Mouse (Mus musculus): ENCODE results near the gene Spsb3. TPM values are rescaled to one million over a fixed set of nuclear protein-coding genes. Genes with fewer than 3 reads are reported as not detected.

Spsb3 gene
- 10 to 100 TPM; 25.4 to 31.0 TPM for total RNA-seq (2021)
- long read RNA-seq, experiment 1, transcript Spsb3-209 (7 exons, 1,953 nt) = major isoform, 42 of 75 reads
- long read RNA-seq, experiment 1, partial matches to known transcripts = 13 of 75 reads
- long read RNA-seq, experiment 1, other reads (novel, unspliced or antisense) = 15 of 75 reads
- long read RNA-seq, experiment 2, transcript Spsb3-203 (7 exons, 1,641 nt) = minor isoform, 7 of 82 reads
- long read RNA-seq, experiment 2, transcript Spsb3-209 (7 exons, 1,953 nt) = major isoform, 47 of 82 reads
- long read RNA-seq, experiment 2, partial matches to known transcripts = 6 of 82 reads
- long read RNA-seq, experiment 2, other reads (novel, unspliced or antisense) = 21 of 82 reads

- peak; percentile 92 to 98 for DNase-seq
- intact Hi-C loops (cut with DNase I) = no loop called here
Observed at GRCm38 (mm10) chr17:24886134-24886931, at the start of gene Spsb3, which contains the start of gene Nubp2. Gene Spsb3, plus strand, starts transcription at chr17:24886643. Gene Nubp2, minus strand, starts transcription at chr17:24886349.

GRCm38 (mm10) chr17:24839842-24840241 lies 46.6 kb upstream of the Spsb3 start, which contains the start of gene Hagh:
Gene Hagh, plus strand, starts transcription at chr17:24840143.
- intact Hi-C loops (cut with DNase I) = no loop called here
- no peak for DNase-seq

GRCm38 (mm10) chr17:24840341-24840740 lies 46.1 kb upstream of the Spsb3 start:
- DNase-seq = no peak
- intact Hi-C loops (cut with DNase I) = no loop called here

GRCm38 (mm10) chr17:24841133-24841532 lies 45.3 kb upstream of the Spsb3 start:
- DNase-seq = no peak
- intact Hi-C loops (cut with DNase I) = no loop called here

- DNase-seq = no peak
- intact Hi-C loops (cut with DNase I) = no loop called here
Observed at GRCm38 (mm10) chr17:24842631-24843030, 43.8 kb upstream of the Spsb3 start.

- intact Hi-C loops (cut with DNase I) = no loop called here
Observed at GRCm38 (mm10) chr17:24844525-24844924, 41.9 kb upstream of the Spsb3 start.

GRCm38 (mm10) chr17:24847386-24847785 lies 39.1 kb upstream of the Spsb3 start:
- no peak for DNase-seq
- intact Hi-C loops (cut with DNase I) = loop anchor here (5.0 kb wide), 1 partner anchor 170 kb away; the partner anchor contains the start of genes Cramp1l and Ift140

More at GRCm38 (mm10) chr17:24844525-24844924, 41.9 kb upstream of the Spsb3 start:
- no peak for DNase-seq

GRCm38 (mm10) chr17:24848600-24849031 lies 37.8 kb upstream of the Spsb3 start:
- intact Hi-C loops (cut with DNase I) = loop anchor here (5.0 kb wide), 1 partner anchor 169 kb away; the partner anchor contains the start of genes Cramp1l and Ift140
- DNase-seq = no peak

- intact Hi-C loops (cut with DNase I) = loop anchor here (2.0 to 5.0 kb wide), 2 partner anchors 27 to 168 kb away; partner anchors contain the start of genes Cramp1l and Ift140
- DNase-seq = peak in 1 of 2 experiments; percentile 35
Observed at GRCm38 (mm10) chr17:24849733-24850064, 36.7 kb upstream of the Spsb3 start.

GRCm38 (mm10) chr17:24850065-24850772 lies 36.2 kb upstream of the Spsb3 start, which contains the start of gene Fahd1:
Gene Fahd1, minus strand, starts transcription at chr17:24850364.
- intact Hi-C loops (cut with DNase I) = loop anchor here (2.0 kb wide), 1 partner anchor 27 kb away; no protein-coding TSS in a partner anchor
- DNase-seq = peak; percentile 93 to 95

GRCm38 (mm10) chr17:24850773-24851127 lies 35.7 kb upstream of the Spsb3 start:
- intact Hi-C loops (cut with DNase I) = loop anchor here (2.0 kb wide), 1 partner anchor 26 kb away; no protein-coding TSS in a partner anchor
- no peak for DNase-seq

- DNase-seq = no peak
- intact Hi-C loops (cut with DNase I) = loop anchor here (2.0 kb wide), 1 partner anchor 25 kb away; no protein-coding TSS in a partner anchor
Observed at GRCm38 (mm10) chr17:24851381-24852125, 34.9 kb upstream of the Spsb3 start.

- intact Hi-C loops (cut with DNase I) = no loop called here
- DNase-seq = no peak
Observed at GRCm38 (mm10) chr17:24855838-24856464, 30.5 kb upstream of the Spsb3 start.

- no peak for DNase-seq
- intact Hi-C loops (cut with DNase I) = no loop called here
Observed at GRCm38 (mm10) chr17:24856589-24856988, 29.9 kb upstream of the Spsb3 start.

GRCm38 (mm10) chr17:24857831-24858470 lies 28.5 kb upstream of the Spsb3 start:
- DNase-seq = no peak
- intact Hi-C loops (cut with DNase I) = no loop called here

- no peak for DNase-seq
- intact Hi-C loops (cut with DNase I) = no loop called here
Observed at GRCm38 (mm10) chr17:24858967-24859366, 27.5 kb upstream of the Spsb3 start.

- no peak for DNase-seq
- intact Hi-C loops (cut with DNase I) = no loop called here
Observed at GRCm38 (mm10) chr17:24860076-24860475, 26.4 kb upstream of the Spsb3 start.

- DNase-seq = no peak
- intact Hi-C loops (cut with DNase I) = no loop called here
Observed at GRCm38 (mm10) chr17:24861785-24862184, 24.7 kb upstream of the Spsb3 start.

GRCm38 (mm10) chr17:24865776-24866175 lies 20.7 kb upstream of the Spsb3 start, which contains the start of gene Igfals:
Gene Igfals, plus strand, starts transcription at chr17:24865997.
- intact Hi-C loops (cut with DNase I) = no loop called here
- DNase-seq = no peak
